Mouse (Mus musculus): ENCODE results near the gene Rgl2. TPM values are rescaled to one million over a fixed set of nuclear protein-coding genes. Genes with fewer than 3 reads are reported as not detected.
"Not testable (repeated sequence)": the region's sequence is repeated elsewhere in the genome, so short reads cannot be mapped to it uniquely, and the experiment has no call there.

Gene Rgl2
- polyA plus RNA-seq, 1 experiment from 2014 or later, result 48.0 TPM

DNA sequence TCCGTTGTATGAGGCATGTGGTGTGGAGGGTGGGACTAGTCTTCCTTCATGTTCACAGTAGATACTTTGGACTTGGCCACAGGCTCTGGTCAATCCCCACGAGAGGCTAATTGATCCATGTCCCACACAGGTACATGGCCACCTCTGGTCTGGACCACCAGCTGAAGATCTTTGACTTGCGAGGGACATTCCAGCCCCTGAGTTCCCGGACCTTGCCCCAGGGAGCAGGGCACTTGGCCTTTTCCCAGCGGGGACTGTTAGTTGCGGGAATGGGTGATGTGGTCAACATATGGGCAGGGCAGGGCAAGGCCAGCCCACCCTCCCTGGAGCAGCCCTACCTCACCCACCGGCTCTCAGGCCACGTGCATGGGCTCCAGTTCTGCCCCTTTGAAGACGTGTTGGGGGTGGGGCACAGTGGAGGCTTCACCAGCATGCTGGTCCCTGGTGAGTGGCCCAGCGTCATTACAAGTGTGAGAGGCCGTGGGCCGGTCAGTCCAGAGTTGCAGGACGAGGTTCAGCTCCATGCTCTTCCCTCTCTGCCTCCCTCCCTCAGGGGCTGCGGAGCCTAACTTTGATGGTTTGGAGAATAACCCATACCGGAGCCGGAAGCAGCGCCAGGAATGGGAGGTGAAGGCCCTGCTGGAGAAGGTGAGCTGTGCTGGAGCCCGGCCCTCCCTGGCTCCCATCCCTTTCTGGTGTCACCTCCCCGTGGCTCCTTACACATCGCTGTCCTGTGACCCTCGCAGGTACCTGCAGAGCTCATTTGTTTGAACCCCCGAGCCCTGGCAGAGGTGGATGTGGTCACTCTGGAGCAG, 19.0 kb downstream of the Rgl2 start:
- no peak for DNase-seq (ENCODE audit: low spot score)
- H3K36me3 ChIP-seq (ENCODE audit: control insufficient read depth, insufficient read depth, low read length), result peaks cover 9% of the 10 kb centered on the region

DNA sequence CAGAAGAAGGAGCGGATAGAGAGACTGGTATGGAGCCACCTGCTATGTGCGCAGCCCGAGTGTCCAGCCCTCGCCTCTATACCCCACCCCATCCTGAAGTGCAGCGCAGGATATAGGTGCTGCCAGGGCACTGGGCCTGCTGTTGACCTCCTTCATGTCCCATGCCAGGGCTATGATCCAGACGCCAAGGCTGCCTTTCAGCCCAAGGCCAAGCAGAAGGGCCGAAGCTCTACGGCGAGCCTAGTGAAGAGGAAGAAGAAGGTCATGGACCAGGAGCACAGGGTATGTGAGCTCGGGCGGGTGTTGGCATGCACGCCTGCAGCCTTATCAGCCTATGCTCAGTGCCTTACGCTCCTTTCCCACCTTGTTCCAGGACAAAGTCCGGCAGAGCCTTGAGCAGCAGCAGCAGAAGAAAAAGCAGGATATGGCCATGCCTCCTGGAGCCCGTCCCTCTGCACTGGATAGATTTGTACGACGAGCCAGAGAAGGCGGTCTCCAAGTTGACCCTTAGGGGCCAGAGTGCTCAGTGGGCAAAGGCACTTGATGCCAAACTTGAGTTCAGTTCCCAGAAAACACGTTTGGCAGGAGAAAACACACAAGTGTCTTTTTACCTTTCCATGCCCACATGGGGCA, 19.7 kb downstream of the Rgl2 start:
- Histone ChIP-seq H3K9ac (ENCODE audit: low read length) (no peak overlapping the region), H3K4me2 (ENCODE audit: low read depth, low read length, severe bottlenecking) (no peak overlapping the region), H3K27me3 (ENCODE audit: control insufficient read depth, insufficient read depth, low read length) (no peaks in the 10 kb centered on the region), H3K4me3 (ENCODE audit: low read depth, low read length) (no peak overlapping the region), H3K9me3 (ENCODE audit: control insufficient read depth, low read length) (no peaks in the 10 kb centered on the region), H3K27ac (ENCODE audit: low read depth, low read length) (no peak overlapping the region), H3K36me3 (ENCODE audit: control insufficient read depth, insufficient read depth, low read length) (peaks cover 13% of the 10 kb centered on the region), H3K4me1 (replicated peaks; ENCODE audit: control insufficient read depth, insufficient read depth, low read length) (peaks cover 26% of the 10 kb centered on the region)
- 91% methylated on average over 19 of the region's 19 CpGs for WGBS
- DNase-seq (ENCODE audit: low spot score) (no peak), ATAC-seq (replicated peaks; ENCODE audit: low FRiP score) (no peak)

More for the DNA sequence above, 19.0 kb downstream of the Rgl2 start:
- Histone ChIP-seq H3K4me3 (ENCODE audit: low read depth, low read length) (no peak overlapping the region), H3K27ac (ENCODE audit: low read depth, low read length) (no peak overlapping the region), H3K4me2 (ENCODE audit: low read depth, low read length, severe bottlenecking) (no peak overlapping the region), H3K27me3 (ENCODE audit: control insufficient read depth, insufficient read depth, low read length) (no peaks in the 10 kb centered on the region), H3K9ac (ENCODE audit: low read length) (no peak overlapping the region), H3K4me1 (replicated peaks; ENCODE audit: control insufficient read depth, insufficient read depth, low read length) (peaks cover 22% of the 10 kb centered on the region), H3K9me3 (ENCODE audit: control insufficient read depth, low read length) (no peaks in the 10 kb centered on the region)
- no peak for ATAC-seq (replicated peaks; ENCODE audit: low FRiP score)
- WGBS, result 93% methylated on average over 22 of the region's 22 CpGs

DNA sequence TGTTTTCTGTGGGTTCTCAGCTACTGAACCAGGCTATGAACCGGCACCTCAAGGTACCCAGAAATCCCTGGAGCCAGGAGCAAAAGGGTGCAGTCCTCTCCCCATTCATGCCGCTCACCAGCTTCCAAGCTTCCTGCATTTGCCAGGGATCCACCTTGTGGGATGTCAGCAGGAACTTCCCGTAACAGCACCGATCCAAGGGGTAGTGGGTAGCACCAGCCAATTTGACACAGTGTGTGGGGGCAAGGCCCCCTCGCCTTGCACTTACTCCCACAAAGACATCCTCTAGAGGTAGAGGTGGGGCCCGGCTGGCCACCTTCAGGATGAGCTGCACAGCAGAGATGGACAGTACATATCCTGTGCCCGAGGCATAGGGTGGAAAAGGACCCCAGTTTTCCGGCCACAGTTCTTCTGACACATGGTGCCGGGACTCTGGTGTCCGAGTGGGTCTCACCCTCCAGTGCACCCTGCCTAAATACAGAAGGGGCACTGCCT, 20.8 kb downstream of the Rgl2 start:
- H3K36me3 ChIP-seq (ENCODE audit: control insufficient read depth, insufficient read depth, low read length), result peaks cover 12% of the 10 kb centered on the region
- H3K4me1 ChIP-seq (replicated peaks; ENCODE audit: control insufficient read depth, insufficient read depth, low read length), result peaks cover 34% of the 10 kb centered on the region
- no peaks in the 10 kb centered on the region for H3K9me3 ChIP-seq (ENCODE audit: control insufficient read depth, low read length)
- H3K27ac ChIP-seq (ENCODE audit: low read depth, low read length), result no peak overlapping the region
- H3K27me3 ChIP-seq (ENCODE audit: control insufficient read depth, insufficient read depth, low read length), result no peaks in the 10 kb centered on the region
- peak overlapping the region; percentile 21; the same call in 1 of the 2 replicates for H3K4me2 ChIP-seq (ENCODE audit: low read depth, low read length, severe bottlenecking)
- WGBS, result 75% methylated on average over 10 of the region's 10 CpGs
- no peak for ATAC-seq (replicated peaks; ENCODE audit: low FRiP score)
- no peak for DNase-seq (ENCODE audit: low spot score)
- H3K9ac ChIP-seq (ENCODE audit: low read length), result no peak overlapping the region
- H3K4me3 ChIP-seq (ENCODE audit: low read depth, low read length), result no peak overlapping the region

DNA sequence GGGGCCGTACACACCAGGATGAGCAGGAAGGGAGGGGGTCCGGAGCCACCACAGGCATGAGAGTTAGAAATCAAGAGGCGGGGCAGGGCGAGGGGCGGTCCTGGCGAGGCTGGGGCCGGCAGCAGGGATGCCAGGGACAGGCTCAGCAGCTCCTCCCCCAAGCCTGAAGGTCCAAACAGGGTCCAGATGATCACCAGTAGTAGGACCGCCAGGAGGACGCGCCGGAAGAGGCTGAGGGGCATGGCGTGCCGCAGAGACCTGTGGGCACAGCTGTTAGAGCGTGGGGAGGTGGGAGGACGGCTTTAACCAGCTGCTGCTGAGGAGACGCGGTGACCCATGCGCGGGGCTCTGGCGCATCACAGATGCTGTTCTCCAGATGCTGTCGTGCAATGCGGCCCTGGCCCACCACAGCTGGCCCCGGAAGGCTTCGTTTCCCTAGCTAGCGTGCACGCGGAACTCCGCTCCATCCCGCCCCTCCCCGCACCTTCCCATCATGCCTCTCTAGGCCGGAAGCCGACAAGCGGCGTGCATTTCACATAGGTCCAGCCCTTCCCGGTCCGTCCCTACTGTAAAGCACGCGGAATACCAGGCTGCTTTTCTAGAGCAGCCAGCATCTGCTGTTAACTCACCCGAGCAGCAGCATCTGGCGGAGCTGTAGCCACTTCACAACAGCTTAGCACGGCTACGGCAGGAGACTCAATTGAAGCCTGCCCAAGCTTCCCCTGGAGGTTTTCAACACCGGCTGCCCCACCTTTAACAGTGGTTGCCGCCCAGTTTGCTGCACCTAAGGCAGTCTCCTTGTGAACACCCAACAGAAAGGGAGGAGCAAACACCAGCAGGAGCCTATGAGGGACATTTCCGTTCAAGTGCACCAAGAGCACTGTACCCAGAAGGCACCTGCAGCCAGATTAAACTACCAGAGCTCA, 21.9 kb downstream of the Rgl2 start, which contains the start of gene B3galt4:
Gene B3galt4, minus strand, starts transcription at position 468 of the 926 bp plus-strand sequence.
- Histone ChIP-seq H3K36me3 (ENCODE audit: control insufficient read depth, insufficient read depth, low read length) (peaks cover 12% of the 10 kb centered on the region), H3K27me3 (ENCODE audit: control insufficient read depth, insufficient read depth, low read length) (no peaks in the 10 kb centered on the region), H3K9ac (ENCODE audit: low read length) (peak within 1 kb of the TSS; percentile 66), H3K9me3 (ENCODE audit: control insufficient read depth, low read length) (no peaks in the 10 kb centered on the region), H3K4me1 (replicated peaks; ENCODE audit: control insufficient read depth, insufficient read depth, low read length) (peaks cover 34% of the 10 kb centered on the region), H3K4me2 (ENCODE audit: low read depth, low read length, severe bottlenecking) (peak within 1 kb of the TSS; percentile 51), H3K27ac (ENCODE audit: low read depth, low read length) (peak within 1 kb of the TSS; percentile 82), H3K4me3 (ENCODE audit: low read depth, low read length) (peak within 1 kb of the TSS; percentile 29)
- DNase-seq (ENCODE audit: low spot score) (peak; percentile 89), ATAC-seq (replicated peaks; ENCODE audit: low FRiP score) (peak; percentile 66)
- WGBS, result 1% methylated on average over 39 of the region's 45 CpGs

DNA sequence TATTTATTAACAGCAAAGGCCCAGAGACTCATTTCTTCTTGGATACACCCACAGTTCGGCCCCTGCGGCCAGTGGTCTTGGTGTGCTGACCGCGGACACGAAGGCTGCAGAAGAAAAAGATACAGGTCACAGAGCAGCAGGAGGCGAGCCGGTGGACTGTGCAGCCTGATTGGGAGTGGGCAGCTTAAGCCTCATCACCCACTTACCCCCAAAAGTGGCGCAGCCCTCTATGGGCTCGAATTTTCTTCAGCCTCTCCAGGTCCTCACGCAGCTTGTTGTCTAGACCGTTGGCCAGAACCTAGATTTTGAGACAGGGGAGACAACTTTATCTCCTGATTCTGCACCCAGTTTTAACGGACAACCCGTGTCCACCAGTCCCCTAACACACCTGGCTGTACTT, 22.7 kb downstream of the Rgl2 start:
- WGBS, result 73% methylated on average over 13 of the region's 13 CpGs
- Histone ChIP-seq H3K36me3 (ENCODE audit: control insufficient read depth, insufficient read depth, low read length) (peaks cover 12% of the 10 kb centered on the region), H3K4me1 (replicated peaks; ENCODE audit: control insufficient read depth, insufficient read depth, low read length) (peaks cover 37% of the 10 kb centered on the region), H3K4me3 (ENCODE audit: low read depth, low read length) (0 out of 2 replicates have a peak overlapping the region, but pooled peaks have one; percentile 29), H3K4me2 (ENCODE audit: low read depth, low read length, severe bottlenecking) (peak overlapping the region; percentile 51)
- not testable (repeated sequence) for ATAC-seq (replicated peaks; ENCODE audit: low FRiP score); H3K9me3 ChIP-seq (ENCODE audit: control insufficient read depth, low read length); DNase-seq (ENCODE audit: low spot score); H3K9ac ChIP-seq (ENCODE audit: low read length); H3K27ac ChIP-seq (ENCODE audit: low read depth, low read length); H3K27me3 ChIP-seq (ENCODE audit: control insufficient read depth, insufficient read depth, low read length)

DNA sequence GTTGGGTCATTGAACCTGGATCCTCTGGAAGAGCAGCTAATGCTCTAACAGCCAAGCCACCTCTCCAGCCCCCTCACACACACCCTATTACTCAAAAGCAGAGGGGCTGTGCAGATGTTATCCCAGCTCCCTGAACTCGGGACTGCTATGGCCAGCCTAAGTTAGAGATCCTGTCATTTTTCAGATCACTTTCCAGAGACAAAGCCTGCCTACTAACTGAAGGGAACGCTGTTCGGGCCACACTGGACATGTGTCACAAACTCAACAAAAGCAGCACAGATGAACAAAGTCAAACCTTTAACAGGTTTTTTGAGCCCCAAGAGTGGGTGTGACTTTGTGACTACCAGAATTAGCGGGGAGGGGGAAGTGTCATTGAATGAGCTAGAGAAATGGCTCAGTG, 23.5 kb downstream of the Rgl2 start:
- no peak for DNase-seq (ENCODE audit: low spot score)
- no peaks in the 10 kb centered on the region for H3K27me3 ChIP-seq (ENCODE audit: control insufficient read depth, insufficient read depth, low read length)
- H3K9ac ChIP-seq (ENCODE audit: low read length), result no peak overlapping the region; the same call in 1 of the 2 replicates
- no peak overlapping the region for H3K4me2 ChIP-seq (ENCODE audit: low read depth, low read length, severe bottlenecking)
- H3K27ac ChIP-seq (ENCODE audit: low read depth, low read length), result no peak overlapping the region
- H3K36me3 ChIP-seq (ENCODE audit: control insufficient read depth, insufficient read depth, low read length), result peaks cover 12% of the 10 kb centered on the region
- WGBS, result 80% methylated on average over 4 of the region's 4 CpGs
- H3K4me1 ChIP-seq (replicated peaks; ENCODE audit: control insufficient read depth, insufficient read depth, low read length), result peaks cover 39% of the 10 kb centered on the region
- no peaks in the 10 kb centered on the region for H3K9me3 ChIP-seq (ENCODE audit: control insufficient read depth, low read length)
- 0 out of 2 replicates have a peak overlapping the region, but pooled peaks have one; percentile 5 for H3K4me3 ChIP-seq (ENCODE audit: low read depth, low read length)
- ATAC-seq (replicated peaks; ENCODE audit: low FRiP score), result no peak

DNA sequence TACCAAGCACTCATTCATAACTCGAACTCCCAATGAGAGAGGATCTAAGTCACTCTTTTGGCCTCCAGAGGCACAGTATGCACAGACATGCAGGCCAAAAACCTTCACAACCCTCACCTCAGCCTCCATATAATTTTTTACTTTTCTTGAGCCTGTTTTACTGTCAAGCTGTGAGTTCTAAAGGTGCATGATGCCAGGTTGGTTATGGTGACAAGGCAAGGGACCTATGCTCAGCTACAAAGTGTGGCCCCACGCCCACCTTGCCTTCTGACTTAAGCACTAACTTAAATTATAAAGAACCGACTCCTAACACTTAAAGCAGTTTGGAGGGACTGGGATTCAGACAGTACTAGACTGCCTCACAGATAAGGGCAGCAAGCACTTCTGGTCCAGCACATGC, 24.0 kb downstream of the Rgl2 start:
- peaks cover 12% of the 10 kb centered on the region for H3K36me3 ChIP-seq (ENCODE audit: control insufficient read depth, insufficient read depth, low read length)
- ATAC-seq (replicated peaks; ENCODE audit: low FRiP score) (no peak), DNase-seq (ENCODE audit: low spot score) (no peak)
- H3K4me2 ChIP-seq (ENCODE audit: low read depth, low read length, severe bottlenecking), result no peak overlapping the region
- H3K9ac ChIP-seq (ENCODE audit: low read length), result no peak overlapping the region; the same call in 1 of the 2 replicates
- 90% methylated on average over 3 of the region's 3 CpGs for WGBS
- H3K27me3 ChIP-seq (ENCODE audit: control insufficient read depth, insufficient read depth, low read length), result no peaks in the 10 kb centered on the region
- H3K4me3 ChIP-seq (ENCODE audit: low read depth, low read length), result peak overlapping the region; percentile 5; the same call in 1 of the 2 replicates
- H3K4me1 ChIP-seq (replicated peaks; ENCODE audit: control insufficient read depth, insufficient read depth, low read length), result peaks cover 39% of the 10 kb centered on the region
- no peak overlapping the region for H3K27ac ChIP-seq (ENCODE audit: low read depth, low read length)
- H3K9me3 ChIP-seq (ENCODE audit: control insufficient read depth, low read length), result no peaks in the 10 kb centered on the region
